Mouse (Mus musculus): ENCODE results near the gene Nudt5.

Nudt5 gene

GRCm38 (mm10) chr2:5844873-5845631 is at the start of gene Nudt5, which contains the start of gene Cdc123:
Gene Nudt5, plus strand, starts transcription at chr2:5845019.
Gene Cdc123, minus strand, starts transcription at chr2:5845164.
- peak; percentile 93 for DNase-seq

GRCm38 (mm10) chr2:5797816-5798672 is 46.8 kb upstream of the Nudt5 start:
- DNase-seq = peak; percentile 29

- DNase-seq = no peak
These were observed 43.6 kb upstream of the Nudt5 start for GRCm38 (mm10) chr2:5801182-5801640.

- no peak for DNase-seq
These were observed 42.8 kb upstream of the Nudt5 start for GRCm38 (mm10) chr2:5801927-5802590.

GRCm38 (mm10) chr2:5804440-5805045 is 40.3 kb upstream of the Nudt5 start:
- DNase-seq = no peak

GRCm38 (mm10) chr2:5805228-5805627 is 39.6 kb upstream of the Nudt5 start:
- no peak for DNase-seq

GRCm38 (mm10) chr2:5806201-5806600 is 38.6 kb upstream of the Nudt5 start:
- peak; percentile 26 for DNase-seq

GRCm38 (mm10) chr2:5810036-5810718 is 34.6 kb upstream of the Nudt5 start:
- DNase-seq = no peak

- no peak for DNase-seq
These were observed 33.5 kb upstream of the Nudt5 start for GRCm38 (mm10) chr2:5811235-5811782.

GRCm38 (mm10) chr2:5821264-5821663 is 23.6 kb upstream of the Nudt5 start:
- no peak for DNase-seq

GRCm38 (mm10) chr2:5822449-5822848 is 22.4 kb upstream of the Nudt5 start:
- no peak for DNase-seq

GRCm38 (mm10) chr2:5824213-5824612 is 20.6 kb upstream of the Nudt5 start:
- peak; percentile 8 for DNase-seq

- no peak for DNase-seq
These were observed 20.1 kb upstream of the Nudt5 start for GRCm38 (mm10) chr2:5824685-5825084.

GRCm38 (mm10) chr2:5825265-5825913 is 19.4 kb upstream of the Nudt5 start:
- no peak for DNase-seq

GRCm38 (mm10) chr2:5840815-5841214 is 4.0 kb upstream of the Nudt5 start:
- no peak for DNase-seq

- DNase-seq = no peak
These were observed 492 bp upstream of the Nudt5 start for GRCm38 (mm10) chr2:5844181-5844872.

GRCm38 (mm10) chr2:5845826-5846225 is 1.0 kb downstream of the Nudt5 start:
- no peak for DNase-seq

- DNase-seq = peak; percentile 10
These were observed 6.3 kb downstream of the Nudt5 start for GRCm38 (mm10) chr2:5851116-5851515.

- no peak for DNase-seq
These were observed 7.0 kb downstream of the Nudt5 start for GRCm38 (mm10) chr2:5851866-5852265.

GRCm38 (mm10) chr2:5862834-5863233 is 18.0 kb downstream of the Nudt5 start, which contains the start of gene Gm13199:
Gene Gm13199, minus strand, starts transcription at chr2:5862934.
- DNase-seq = no peak

- DNase-seq = no peak
These were observed 22.9 kb downstream of the Nudt5 start for GRCm38 (mm10) chr2:5867681-5868080.
